Mouse (Mus musculus) E14TG2a.4 (cell line): ENCODE measurements around the gene Izumo2.

Source experiments
- H3K27me3 ChIP-seq: 2 replicates; pipeline ENCODE4 v1.6.1; 2014; ENCODE audit warnings: low read length, control low read depth; ENCODE audit not compliant: insufficient read depth
- H3K36me3 ChIP-seq: 2 replicates; pipeline ENCODE4 v1.6.1; 2014; ENCODE audit warnings: low read length, control low read depth; ENCODE audit not compliant: insufficient read depth
- H3K4me1 ChIP-seq: replicated peaks from 2 replicates; pipeline ENCODE4 v1.6.1; 2014; ENCODE audit warnings: low read depth, low read length, control low read depth
- H3K4me3 ChIP-seq: replicated peaks from 2 replicates; pipeline ENCODE4 v1.5.1; 2014; ENCODE audit warnings: mild to moderate bottlenecking, low read length
- H3K9me3 ChIP-seq: 2 replicates; pipeline ENCODE4 v1.6.1; 2014; ENCODE audit warnings: low read length, control low read depth
- CTCF ChIP-seq: conservative IDR thresholded peaks from 2 replicates; pipeline ENCODE4 v1.5.1; 2014; ENCODE audit warnings: low read length
- NANOG ChIP-seq: IDR thresholded peaks from 2 replicates; pipeline ENCODE4 v1.6.1; 2014; ENCODE audit warnings: borderline replicate concordance, low read length, mixed read lengths
- POU5F1 ChIP-seq: IDR thresholded peaks from 2 replicates; pipeline ENCODE4 v1.6.1; 2014; ENCODE audit warnings: low read length, borderline replicate concordance

The Izumo2 gene

DNA sequence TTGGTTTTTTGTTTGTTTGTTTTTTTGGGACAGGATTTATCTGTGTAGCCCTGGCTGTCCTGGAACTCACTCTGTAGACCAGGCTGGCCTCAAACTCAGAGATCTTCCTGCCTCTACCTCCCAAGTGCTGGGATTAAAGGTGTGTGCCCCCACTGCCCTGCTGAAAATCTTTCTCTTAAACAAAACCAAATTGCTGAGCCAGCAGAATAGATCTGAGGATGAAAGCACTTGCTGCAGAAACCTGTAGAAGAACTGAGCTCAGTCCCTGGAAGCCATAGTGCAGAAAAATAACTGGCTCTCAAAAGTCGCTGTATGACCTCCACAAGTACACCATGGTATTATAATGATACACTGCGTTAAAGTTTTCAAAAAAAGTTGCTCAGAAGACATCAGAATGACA lies 48.6 kb downstream of the Izumo2 start:
- H3K4me3 ChIP-seq: no peak overlapping the region
- no peaks in the 10 kb centered on the region for H3K27me3 ChIP-seq
- no peak for TF ChIP-seq NANOG
- TF ChIP-seq POU5F1: no peak
- TF ChIP-seq CTCF: no peak
- H3K9me3 ChIP-seq: no peaks in the 10 kb centered on the region
- H3K36me3 ChIP-seq: peaks cover 98% of the 10 kb centered on the region
- no peaks in the 10 kb centered on the region for H3K4me1 ChIP-seq

GRCm38 (mm10) chr7:44760366-44760765 lies 51.8 kb downstream of the Izumo2 start:
- peaks cover 98% of the 10 kb centered on the region for H3K36me3 ChIP-seq
- H3K4me1 ChIP-seq: no peaks in the 10 kb centered on the region
- no peak overlapping the region for H3K4me3 ChIP-seq
- H3K27me3 ChIP-seq: no peaks in the 10 kb centered on the region
- no peak for TF ChIP-seq CTCF
- no peak for TF ChIP-seq NANOG
- TF ChIP-seq POU5F1: no peak
- H3K9me3 ChIP-seq: no peaks in the 10 kb centered on the region

- H3K4me3 ChIP-seq: peak overlapping the region; percentile 35; the same call in 1 of the 2 replicates
- no peaks in the 10 kb centered on the region for H3K27me3 ChIP-seq
- TF ChIP-seq CTCF (no peak), POU5F1 (no peak), NANOG (no peak)
- H3K36me3 ChIP-seq: peaks cover 94% of the 10 kb centered on the region
- peaks cover 18% of the 10 kb centered on the region for H3K4me1 ChIP-seq
- H3K9me3 ChIP-seq: no peaks in the 10 kb centered on the region
These were observed 59.6 kb downstream of the Izumo2 start for GRCm38 (mm10) chr7:44768129-44768528.
